Mouse (Mus musculus): ENCODE measurements around the gene Med20.
"Not testable (repeated sequence)": the region's sequence is repeated elsewhere in the genome, so short reads cannot be mapped to it uniquely, and the experiment has no call there.

Gene Med20

GRCm38 (mm10) chr17:47596162-47596838 is 15.1 kb upstream of the Med20 start:
- DNase-seq (ENCODE audit: low read depth, low spot score) = no peak

DNA sequence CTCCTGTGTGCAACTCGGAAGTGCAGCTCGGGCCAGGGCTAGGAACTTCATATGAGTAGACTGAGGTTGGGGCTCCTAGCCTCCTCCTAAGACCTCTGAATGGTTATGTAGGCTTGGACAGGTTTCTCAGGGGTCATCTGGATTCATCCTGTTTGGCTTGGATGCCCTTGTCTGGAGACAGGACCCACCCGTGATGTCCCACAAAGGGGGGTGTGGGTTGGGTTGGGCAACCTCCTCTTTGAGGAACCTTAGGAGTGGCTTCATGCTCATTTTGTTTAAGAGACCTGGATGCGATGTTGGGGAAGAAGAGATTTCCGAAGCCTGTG is 14.6 kb upstream of the Med20 start:
- no peak for DNase-seq (ENCODE audit: low read depth, low spot score)

DNA sequence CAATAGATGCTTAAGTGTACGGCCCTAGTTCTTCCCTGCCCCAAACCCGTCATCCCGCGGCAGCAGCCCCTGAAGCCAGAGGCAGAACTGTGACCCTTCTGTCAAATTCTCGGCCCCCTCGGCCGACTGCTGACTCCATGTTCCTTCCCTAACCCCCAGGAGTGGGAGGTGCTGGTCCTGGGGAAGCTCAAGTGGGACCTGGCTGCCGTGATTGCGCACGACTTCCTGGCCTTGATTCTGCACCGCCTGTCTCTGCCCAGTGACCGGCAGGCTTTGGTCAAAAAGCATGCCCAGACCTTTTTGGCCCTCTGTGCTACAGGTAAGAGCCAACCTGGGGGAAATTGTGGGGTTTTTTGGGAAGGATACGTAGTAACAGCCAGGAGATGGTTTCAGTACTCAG is 14.1 kb upstream of the Med20 start:
- DNase-seq (ENCODE audit: low read depth, low spot score) = no peak

DNA sequence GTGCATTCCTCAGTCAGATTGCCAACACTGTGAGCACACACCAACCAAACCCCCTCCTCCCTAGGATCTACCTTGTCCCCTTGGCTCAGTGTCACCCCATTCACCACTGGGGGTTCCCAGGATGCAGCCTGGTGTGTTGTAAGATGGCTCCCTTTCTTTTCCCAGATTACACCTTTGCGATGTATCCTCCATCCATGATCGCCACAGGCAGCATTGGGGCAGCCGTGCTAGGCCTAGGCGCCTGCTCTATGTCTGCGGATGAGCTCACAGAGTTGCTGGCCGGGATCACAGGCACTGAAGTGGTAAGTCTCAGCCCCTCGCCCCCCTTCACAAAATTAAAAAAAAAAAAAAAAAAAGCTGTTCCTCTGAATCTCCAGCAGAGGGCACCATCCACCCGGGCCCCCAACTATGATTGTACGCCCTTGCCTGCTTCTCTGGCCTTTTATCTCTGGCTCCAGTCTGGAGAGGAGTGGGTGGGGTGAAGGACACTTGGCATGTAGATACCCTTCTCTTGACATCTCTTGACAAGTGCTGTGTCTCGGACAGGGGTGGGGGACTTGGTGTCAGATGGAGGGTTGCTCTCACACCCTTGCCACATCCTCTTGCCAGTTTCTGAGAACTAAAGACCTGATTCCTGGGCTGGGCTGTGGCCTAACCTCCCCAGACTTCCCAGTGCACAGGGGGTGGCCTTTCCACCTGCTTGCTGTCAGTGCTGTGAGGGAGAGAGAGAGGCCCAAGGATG is 13.4 kb upstream of the Med20 start:
- peak; percentile 54 for DNase-seq (ENCODE audit: low read depth, low spot score)

GRCm38 (mm10) chr17:47598580-47599304 is 12.6 kb upstream of the Med20 start:
- DNase-seq (ENCODE audit: low read depth, low spot score) = not testable (repeated sequence)

GRCm38 (mm10) chr17:47599511-47600297 is 11.7 kb upstream of the Med20 start:
- DNase-seq (ENCODE audit: low read depth, low spot score) = no peak

DNA sequence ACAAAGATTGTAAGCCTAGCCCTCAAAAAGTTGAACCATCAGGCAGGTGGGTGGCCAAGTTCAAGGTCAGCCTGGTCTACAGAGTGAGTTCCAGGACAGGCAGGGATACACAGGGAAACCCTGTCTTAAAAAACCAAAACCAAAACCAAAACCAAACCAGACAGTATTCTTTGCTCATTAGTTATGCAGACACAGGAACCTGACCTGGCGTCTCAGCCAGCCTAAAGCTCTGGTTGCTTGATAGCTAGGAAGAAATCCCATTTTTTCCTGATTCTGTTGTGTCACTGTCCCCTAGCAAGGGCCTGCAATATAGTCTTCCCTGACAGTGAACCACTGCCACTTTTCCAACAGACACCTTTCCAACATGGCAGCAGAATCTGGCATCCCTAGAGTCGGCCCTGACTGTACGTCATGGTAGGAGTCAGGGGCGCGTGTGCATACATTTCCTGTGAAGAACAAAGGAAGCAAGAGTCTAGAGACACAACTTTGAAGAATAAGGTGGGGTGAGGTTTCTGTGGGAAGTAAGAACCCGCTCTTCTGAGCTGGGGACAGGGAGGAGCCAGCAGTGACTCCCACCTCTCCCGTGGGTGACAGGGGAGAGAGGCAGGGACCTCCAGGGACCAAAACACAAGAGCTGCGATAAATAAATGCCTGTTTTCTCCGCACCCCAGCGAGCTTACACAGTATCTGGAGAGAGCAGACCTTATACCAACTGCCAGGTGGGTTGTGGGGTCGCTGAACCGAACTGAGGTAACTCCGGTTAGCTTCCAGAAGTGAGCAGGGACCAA is 10.6 kb upstream of the Med20 start:
- DNase-seq (ENCODE audit: low read depth, low spot score) = no peak

GRCm38 (mm10) chr17:47601389-47601755 is 10.0 kb upstream of the Med20 start:
- DNase-seq (ENCODE audit: low read depth, low spot score) = no peak

DNA sequence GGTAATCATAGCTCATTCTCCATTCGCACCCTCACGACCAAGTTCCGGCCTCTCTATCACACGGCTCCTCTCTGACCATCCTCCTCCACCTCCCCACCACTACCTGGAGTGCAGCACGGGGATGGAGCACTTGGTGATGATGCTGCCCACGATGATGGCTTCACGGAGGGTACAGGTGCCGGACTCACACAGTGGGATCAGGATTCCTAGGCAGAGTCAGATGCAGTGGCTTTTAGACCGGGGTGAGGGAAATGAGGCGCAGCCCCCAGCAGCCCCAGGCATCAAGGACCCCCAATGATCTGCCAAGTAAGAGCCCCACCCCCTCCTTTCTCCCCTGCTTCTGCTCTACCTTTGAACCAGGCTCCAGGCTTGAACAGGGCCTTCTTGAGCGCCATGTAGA is 9.1 kb upstream of the Med20 start:
- no peak for DNase-seq (ENCODE audit: low read depth, low spot score)

DNA sequence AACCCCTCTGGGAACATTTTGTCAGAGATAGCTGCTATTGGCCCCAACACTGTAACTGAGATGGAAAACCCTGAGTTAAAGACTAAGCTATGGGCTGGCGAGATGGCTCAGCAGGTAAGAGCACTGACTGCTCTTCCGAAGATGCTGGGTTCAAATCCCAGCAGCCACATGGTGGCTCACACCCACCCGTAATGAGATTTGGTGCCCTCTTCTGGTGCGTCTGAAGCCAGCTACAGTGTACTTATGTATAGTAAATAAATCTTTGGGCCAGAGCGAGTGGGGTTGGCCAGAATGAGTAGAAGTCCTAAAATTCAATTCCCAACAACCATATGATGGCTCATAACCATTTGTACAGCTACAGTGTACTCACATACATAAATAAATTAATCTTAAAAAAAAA is 5.2 kb upstream of the Med20 start:
- DNase-seq (ENCODE audit: low read depth, low spot score) = no peak

DNA sequence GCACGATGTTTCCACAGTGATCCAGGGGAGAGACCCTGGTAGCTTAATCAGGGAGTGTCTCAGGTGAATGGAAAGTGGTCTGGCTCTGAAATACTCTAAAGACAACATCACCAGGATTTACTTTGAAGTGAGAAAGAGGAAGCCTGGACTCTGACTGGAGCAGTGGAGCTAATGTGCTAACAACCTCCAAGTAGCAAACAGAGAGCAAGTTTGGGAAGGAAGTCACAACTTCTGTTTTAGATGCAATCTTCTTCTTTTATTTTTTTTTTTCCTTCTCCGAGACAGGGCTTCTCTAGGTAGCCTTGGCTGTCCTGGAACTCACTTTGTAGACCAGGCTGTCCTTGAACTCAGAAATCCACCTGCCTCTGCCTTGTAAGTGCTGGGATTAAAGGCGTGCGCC is 2.2 kb upstream of the Med20 start:
- no peak for DNase-seq (ENCODE audit: low read depth, low spot score)

DNA sequence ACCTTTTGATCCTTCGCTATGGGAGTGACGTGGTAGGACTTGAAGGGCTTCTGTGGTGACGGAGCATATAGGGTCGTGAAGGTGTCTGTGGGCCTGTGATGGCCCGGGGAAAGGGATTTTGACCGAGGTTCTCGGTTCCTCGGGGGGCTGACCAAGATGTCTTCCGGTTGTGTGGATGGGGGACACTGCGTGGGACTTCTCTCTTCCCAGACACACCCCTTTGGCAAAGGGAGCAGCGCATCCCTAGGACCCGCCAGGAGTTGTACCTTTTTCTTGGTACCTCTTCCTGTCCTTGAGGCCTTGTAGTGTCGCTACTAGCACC is 240 bp downstream of the Med20 start:
- no peak for DNase-seq (ENCODE audit: low read depth, low spot score)

DNA sequence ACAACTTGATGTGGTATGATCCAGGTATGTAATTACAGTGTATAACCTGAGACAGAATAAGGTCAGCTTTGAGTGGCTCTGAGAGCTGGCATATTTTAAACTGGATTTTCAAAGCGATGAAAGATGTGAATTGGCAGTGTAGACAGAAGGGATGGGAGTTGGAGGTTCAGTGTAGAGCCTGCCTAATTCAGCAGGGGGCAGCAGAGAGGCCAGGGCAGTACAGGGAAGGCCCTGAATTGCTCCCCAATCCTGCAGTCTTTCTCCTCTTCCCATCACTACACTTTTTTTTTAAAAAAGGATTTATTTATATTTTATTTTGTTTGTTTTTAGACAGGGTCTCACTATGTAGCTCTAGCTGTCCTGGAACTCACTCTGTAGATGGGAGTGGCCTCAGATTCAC is 2.6 kb downstream of the Med20 start:
- DNase-seq (ENCODE audit: low read depth, low spot score) = no peak

DNA sequence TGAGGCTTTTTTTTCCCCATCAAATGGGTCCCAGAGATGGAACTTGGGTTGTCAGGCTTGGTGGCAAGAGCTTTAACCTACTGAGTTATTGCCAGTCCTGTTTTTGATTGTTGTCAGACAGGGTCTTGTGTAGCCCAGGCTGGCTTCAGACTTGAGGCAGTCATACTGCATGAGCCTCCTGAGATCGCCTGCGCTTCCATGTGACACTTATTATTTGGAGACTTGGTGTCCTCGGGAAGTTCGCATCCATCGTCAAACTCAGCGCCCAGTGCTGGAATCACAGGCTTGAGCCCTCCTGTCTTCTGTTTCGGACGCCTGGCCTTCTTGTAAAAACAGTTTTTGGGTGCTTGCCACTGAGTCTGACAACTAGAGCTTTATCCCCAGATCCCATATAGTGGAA is 4.7 kb downstream of the Med20 start:
- no peak for DNase-seq (ENCODE audit: low read depth, low spot score)

DNA sequence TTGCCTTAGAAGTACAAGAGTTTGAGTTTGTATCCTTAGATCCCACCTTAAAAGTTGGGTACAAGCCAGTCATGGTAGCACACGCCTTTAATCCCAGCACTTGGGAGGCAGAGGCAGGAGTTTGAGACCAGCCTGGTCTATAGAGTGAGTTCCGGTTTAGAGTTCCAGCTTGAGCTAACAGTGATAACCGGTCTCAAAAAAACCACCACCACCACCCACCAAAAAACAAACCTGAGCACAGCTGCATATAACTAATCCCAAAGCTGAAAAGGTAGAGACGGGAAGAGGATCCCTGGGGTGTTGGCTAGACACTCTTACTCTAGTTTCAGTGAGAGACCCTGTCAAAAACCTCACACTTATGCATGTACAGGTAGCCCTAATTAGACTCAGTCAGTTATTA is 5.3 kb downstream of the Med20 start:
- no peak for DNase-seq (ENCODE audit: low read depth, low spot score)

DNA sequence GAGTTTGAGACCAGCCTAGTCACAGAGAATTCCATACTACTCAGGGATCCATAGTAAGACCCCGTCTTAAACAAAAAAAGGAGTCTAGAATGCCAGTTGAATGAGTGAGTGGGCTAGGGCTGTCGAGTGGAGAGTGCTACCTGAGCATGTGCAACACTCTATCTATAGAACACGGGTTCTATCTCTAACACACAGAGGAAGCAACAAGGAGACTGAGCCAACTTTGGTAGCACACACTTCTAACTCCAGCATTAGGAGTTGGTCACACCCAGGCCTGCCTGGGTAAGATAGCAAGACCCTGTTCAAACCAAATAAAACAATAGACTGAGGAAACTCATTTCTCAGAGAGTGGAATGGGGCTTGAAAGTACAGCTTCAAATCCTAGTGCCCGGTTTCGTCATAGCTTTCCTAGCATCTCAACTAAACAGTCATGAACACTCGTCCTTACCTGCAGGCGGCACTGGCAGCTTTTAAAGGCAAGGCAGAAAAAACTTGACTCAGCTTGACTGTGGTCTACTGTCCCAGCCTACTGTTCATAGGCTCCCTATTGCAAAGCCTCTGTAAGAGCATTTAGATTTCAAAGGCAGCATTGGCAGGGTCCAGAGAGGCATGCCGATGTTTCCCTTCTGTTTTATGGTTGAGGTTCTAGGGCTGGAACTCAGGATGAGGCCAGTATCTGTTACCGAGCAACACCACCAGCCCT is 6.4 kb downstream of the Med20 start:
- no peak for DNase-seq (ENCODE audit: low read depth, low spot score)

- no peak for DNase-seq (ENCODE audit: low read depth, low spot score)
Measured at GRCm38 (mm10) chr17:47618556-47619311, 7.4 kb downstream of the Med20 start.

DNA sequence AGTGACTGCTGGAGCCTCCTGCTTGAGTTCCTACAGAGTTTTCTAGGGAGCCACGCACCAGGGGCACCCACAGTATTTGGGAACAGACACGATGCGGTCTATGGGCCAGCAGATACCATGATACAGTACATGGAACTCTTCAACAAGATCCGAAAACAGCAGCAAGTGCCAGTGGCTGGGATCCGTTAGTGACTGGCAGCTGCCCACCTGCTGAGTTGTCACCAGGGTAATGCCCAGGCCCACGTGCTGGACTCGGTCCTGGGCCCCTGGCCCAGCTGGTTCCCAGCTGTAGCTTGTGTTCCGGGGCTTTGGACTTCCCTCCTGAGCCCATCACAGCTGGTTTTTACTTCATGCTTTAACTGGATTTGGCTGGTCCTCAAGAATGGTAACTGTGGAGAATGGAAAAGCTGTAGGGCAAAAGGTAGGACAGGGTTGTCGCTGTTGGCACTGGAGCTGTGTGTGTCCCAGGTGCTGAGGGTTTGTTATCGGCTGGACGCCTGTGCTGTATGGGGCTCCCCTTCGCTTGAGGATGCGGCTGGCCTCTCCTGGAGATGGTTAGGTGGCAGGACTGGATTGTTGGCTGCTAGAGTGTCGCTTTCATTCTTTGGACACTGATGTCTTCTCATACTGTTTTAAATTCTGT is 11.7 kb downstream of the Med20 start:
- peak; percentile 24 for DNase-seq (ENCODE audit: low read depth, low spot score)

GRCm38 (mm10) chr17:47624572-47624971 is 13.2 kb downstream of the Med20 start:
- DNase-seq (ENCODE audit: low read depth, low spot score) = not testable (repeated sequence)

GRCm38 (mm10) chr17:47625088-47625487 is 13.7 kb downstream of the Med20 start:
- DNase-seq (ENCODE audit: low read depth, low spot score) = peak; percentile 51
